Mouse (Mus musculus) left cerebral cortex, adult 2 months (tissue): Measurements from ENCODE around the gene Hif3a. TPM values are rescaled to one million over a fixed set of nuclear protein-coding genes. Genes with fewer than 3 reads are reported as not detected.
A peak's percentile ranks its signal among the peaks of the same experiment; 100 is the strongest.

ENCODE experiments used
- DNase-seq, 2 experiments: peaks; one replicate each; pipeline ENCODE4 v3.0.0; 2021 to 2022; ENCODE audit warnings: low spot score in 2 of 2, mixed read lengths in 1 of 2; ENCODE audit errors: extremely low spot score in 1 of 2
- H3K27ac ChIP-seq: fragments of 200-600 bp; 2 replicates; pipeline ENCODE4 v1.8.1; 2022
- H3K4me3 ChIP-seq: fragments of 200-600 bp; 2 replicates; pipeline ENCODE4 v1.8.1; 2022
- CTCF ChIP-seq: fragments of 200-600 bp; IDR thresholded peaks from 2 replicates; pipeline ENCODE4 v1.8.1; 2022; ENCODE audit warnings: antibody characterized with exemption, mild to moderate bottlenecking, moderate library complexity
- intact Hi-C: fragments of 180-260 bp; cut with DNase I; formaldehyde crosslinking; loops from one replicate; pipeline ENCODE4 v1.15.1; 2025
- total RNA-seq, 2 experiments: library from RNA; stranded (reverse); gene quantifications; 2 replicates each; pipeline ENCODE4 v1.2.3; 2021

Gene Hif3a
- total RNA-seq, 2 experiments from 2014 or later, result 12.1 to 12.8 TPM

DNA sequence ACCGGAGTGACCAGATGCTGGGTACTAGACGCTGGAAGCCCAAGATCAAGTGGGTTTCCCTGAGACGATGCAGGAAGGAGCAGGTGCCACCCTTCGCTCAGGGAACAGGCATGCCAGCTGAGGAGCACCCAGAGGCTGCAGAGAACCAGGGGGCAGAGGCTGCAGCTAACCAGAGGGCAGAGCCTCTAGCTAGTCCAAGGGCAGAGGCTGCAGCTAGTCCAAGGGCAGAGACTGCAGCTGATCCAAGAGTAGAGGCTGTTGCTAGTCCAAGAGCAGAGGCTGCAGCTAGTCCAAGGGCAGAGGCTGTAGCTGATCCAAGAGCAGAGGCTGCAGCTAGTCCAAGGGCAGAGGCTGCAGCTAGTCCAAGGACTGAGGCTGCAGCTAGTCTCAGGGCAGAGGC lies 66.9 kb downstream of the Hif3a start:
- intact Hi-C loops, result no loop called here
- no peak overlapping the region for H3K4me3 ChIP-seq
- DNase-seq, result no peak
- no peak for TF ChIP-seq CTCF
- H3K27ac ChIP-seq, result no peak overlapping the region

DNA sequence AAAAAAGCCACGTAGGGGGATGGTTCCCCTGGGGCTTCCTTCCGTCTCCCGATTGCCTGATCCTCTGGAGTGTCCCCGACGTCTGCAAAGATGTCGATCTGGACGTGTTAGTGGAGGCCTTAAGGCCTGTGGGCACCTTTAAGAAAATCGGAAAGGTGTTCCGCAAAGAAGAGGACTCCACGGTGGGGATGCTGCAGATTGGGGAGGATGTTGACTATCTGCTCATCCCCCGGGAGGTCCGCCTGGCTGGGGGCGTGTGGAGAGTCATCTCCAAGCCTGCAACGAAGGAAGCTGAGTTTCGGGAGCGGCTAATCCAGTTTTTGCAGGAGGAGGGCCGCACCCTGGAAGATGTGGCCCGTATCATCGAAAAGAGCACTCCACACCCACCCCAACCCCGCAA lies 67.8 kb downstream of the Hif3a start:
- peak overlapping the region; percentile 41 for H3K4me3 ChIP-seq
- intact Hi-C loops, result no loop called here
- DNase-seq, result no peak
- H3K27ac ChIP-seq, result no peak overlapping the region
- TF ChIP-seq CTCF, result no peak

DNA sequence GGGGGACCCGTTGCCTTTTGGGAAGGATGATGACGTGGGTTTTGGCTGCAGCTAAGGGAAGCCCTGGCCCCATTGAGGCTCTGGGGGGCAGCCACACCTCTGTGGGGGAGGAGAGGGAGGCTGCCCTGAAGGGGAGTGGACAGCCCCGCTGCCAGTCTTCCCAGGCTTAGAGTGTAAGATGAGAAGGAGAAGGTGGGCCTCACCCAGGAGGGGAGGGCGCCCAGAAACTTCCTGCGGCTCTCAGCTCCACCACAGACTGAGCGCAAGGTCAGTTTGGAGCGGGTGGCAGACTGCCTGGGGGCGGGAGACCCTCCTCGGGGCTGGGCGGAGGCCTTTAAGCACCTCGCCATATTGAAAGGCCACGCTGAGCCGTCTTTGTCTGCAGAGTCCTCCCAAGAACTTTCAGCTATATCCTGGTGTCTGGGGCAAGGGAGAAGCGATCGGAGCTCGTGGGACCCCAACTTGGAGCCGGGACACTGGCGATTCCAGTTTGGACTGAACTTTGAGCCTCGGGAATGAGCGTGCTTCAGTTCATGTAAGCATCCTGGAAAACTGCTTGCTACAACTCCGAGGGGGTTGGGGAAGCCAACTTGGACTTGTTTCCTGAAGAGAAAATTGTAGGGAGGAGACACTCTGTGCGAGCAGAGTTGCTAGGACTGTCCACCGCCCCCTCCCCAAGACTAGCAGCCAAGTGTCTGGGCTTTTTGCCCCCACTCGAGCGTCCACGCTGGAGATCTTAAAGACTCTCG lies 68.4 kb downstream of the Hif3a start:
- intact Hi-C loops, result no loop called here
- DNase-seq, result no peak

DNA sequence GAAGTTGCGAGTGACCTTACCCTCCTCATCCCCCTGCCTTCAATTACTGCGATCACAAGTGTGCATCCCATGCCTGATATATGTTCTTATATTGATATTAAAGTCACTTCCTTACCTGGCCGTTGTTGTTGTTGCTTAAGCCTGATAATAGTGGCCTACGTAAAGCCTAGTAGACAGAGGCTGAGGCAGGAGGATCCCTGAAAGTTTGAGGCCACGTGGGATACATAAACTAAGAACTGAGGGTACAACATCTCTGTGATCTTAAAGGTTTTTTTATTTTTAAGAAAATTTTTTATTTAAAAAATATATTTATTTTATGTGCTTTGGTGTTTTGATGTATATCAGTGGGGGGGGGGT lies 69.8 kb downstream of the Hif3a start, which contains the start of gene Ccdc8:
TSS of gene Ccdc8 (plus strand) at position 258 of the 357 bp plus-strand sequence.
- intact Hi-C loops, result no loop called here
- Histone ChIP-seq H3K4me3 (peak within 1 kb of the TSS; percentile 41), H3K27ac (no peak within 1 kb of the TSS)
- TF ChIP-seq CTCF, result no peak
- no peak for DNase-seq

More for the DNA sequence above, 68.4 kb downstream of the Hif3a start:
- peak overlapping the region; percentile 41 for H3K4me3 ChIP-seq
- TF ChIP-seq CTCF, result no peak
- H3K27ac ChIP-seq, result no peak overlapping the region

DNA sequence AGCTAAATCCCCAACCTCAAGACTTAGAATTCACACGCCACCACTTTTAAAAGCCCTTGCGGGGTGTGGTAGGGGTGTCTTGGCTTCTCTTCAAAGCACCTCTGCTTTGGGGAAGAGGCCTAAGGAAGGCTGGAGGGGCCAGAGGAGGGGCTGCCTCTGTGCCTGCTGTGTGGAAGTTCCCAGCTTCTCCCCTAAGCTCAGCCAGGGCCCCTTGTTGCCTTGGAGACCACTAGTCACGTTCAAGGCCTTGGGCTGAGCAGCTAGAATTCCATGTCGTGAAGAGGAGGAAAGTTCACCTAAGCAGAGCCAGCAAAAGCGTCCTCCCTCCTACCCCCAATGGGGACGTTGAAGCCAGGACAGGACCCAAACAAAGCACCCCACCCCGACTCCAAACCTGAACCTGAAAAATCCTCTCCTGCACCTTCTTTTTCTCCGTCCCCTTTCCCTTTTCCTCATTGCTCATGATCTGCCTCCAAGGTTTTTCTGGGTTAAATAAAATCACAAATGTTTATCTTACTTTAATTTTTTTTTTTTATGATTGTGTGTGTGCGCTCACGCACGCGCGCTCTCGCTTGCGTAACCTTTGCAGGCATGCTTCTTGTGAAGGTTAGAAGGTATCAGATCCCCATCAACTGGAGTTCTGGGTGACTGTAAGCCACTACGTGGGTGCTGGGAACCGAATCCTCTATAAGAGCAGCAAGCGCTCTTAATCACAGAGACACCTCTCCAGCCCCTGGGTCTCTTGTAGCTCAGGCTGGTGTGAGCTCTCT lies 70.4 kb downstream of the Hif3a start:
- H3K4me3 ChIP-seq, result no peak overlapping the region
- no peak for DNase-seq
- no peak for TF ChIP-seq CTCF
- intact Hi-C loops, result no loop called here
- no peak overlapping the region for H3K27ac ChIP-seq

DNA sequence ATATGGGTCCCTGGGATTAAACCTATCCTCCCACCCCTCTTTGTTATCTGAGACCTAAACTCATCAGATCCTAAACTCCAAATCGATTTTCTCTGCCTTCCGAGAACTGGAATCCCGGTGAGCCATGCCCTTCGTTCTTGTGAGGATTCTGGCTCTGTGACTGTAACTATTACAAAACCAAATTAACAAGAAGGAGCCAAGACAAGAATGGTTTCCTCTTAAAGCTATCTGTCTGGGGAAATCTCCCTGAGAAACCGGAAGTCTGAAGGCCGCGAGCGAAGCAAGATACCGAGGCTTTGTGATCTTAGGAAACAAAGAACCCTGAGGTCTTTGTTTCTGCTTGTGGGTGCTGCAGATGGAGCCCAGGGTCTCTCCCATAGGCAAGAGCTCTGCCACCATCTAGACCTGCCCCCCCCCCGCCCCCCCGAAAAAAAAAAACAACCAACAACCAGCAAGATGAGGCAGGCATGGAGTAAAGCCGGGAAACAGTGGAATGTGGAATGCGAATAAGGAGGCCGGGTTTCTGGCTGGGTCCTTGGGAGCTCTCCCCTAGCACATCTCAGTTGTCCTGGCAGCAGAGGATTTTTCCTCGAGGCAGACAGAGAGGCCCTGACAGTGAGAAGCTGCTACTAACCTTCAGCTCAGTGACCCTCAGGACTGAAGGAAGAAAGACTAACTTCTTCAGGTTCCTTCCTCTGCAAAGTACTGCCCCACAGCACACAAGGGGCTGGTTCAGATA lies 72.1 kb downstream of the Hif3a start:
- DNase-seq, result no peak
- intact Hi-C loops, result no loop called here
- TF ChIP-seq CTCF, result no peak
- H3K27ac ChIP-seq, result no peak overlapping the region
- no peak overlapping the region for H3K4me3 ChIP-seq

DNA sequence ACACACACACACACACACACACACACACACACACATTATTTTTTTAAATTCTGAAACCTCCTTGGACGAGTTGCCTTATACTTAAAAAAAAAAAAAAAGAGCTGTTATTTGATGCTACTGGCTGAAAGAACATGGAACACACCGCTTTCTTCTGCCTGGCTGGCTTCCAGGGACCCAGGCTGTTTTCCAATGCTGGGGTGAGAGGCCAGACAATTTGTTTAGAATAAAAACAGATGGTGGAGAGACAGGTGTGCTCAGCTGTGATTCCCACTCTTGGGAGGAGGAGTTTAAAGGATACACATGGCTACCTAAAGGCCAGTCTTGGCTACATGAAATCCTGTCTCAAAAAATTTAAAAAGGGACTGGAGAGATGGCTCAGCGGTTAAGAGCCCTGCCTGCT lies 73.8 kb downstream of the Hif3a start:
- Histone ChIP-seq H3K27ac (no peak overlapping the region), H3K4me3 (no peak overlapping the region)
- intact Hi-C loops, result no loop called here
- DNase-seq, result no peak
- no peak for TF ChIP-seq CTCF

DNA sequence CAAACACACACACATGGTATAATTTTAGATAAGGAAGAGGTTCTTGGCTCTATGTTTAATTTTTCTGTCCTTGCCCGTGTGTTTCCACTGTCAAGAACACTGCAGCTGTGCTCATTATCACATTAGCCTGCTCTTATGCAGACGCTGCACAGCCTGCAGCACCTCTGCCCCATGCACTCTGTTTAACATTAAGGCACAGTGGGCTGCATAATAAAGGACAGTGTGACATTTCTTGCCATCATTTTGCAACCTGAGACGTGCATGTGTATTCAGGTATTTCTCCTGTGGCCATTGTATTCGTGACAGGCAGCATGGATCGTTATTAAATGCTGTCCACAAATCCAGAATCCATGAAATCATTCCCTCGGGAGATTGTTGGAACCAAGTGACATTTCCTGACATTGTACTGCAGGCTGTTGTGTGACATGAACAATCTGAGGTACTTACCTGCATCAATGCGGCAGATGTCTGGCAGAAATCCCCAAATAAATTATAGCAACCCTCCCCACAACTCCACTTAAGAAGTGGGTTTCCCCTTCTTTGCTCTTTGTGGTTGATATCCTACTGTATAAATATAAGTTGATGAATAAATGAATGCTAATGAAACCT lies 74.6 kb downstream of the Hif3a start:
- no peak for DNase-seq
- TF ChIP-seq CTCF, result no peak
- intact Hi-C loops, result no loop called here
- peak overlapping the region; percentile 15 for H3K27ac ChIP-seq
- H3K4me3 ChIP-seq, result 0 out of 2 replicates have a peak overlapping the region, but pooled peaks have one; percentile 3

DNA sequence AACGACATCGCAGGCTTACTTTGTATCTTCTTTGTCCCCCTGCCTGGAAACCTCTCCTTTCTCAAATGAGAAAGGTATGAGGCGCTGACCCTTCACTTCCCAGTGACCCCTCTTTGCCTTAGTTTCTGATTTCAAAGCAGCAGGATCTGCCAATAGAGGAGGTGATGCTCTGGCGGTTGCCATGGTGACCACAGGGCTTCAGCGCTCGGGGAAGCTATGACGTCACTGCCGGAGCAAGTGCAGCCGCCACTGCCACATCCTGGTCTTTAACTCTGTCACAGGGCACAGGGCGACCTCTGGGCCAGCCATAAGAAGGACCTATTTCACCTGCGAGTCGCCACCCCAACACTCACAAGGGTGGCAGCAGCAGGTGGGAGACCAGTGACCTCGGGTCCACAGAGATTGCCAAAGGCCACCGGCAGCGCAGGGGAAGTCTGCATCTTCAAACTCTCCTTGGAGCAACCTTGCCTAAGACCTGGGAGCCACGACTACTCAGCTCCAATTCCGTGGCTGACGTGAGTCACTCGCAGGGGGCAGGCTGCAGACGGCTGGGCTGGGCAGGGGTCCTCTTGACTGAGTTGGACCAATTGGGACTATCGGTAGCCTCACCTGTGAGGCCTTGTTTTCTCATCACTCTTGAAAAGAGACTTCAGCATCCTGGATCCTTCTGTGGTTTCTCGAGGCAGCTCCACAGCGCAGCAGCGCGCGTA lies 79.2 kb downstream of the Hif3a start, which contains the start of gene Gm42372:
TSS of gene Gm42372 (plus strand) at position 228 of the 710 bp plus-strand sequence.
- intact Hi-C loops, result no loop called here
- no peak for TF ChIP-seq CTCF
- Histone ChIP-seq H3K27ac (peak within 1 kb of the TSS; percentile 96), H3K4me3 (peak within 1 kb of the TSS; percentile 64)
- peak; percentile 87 to 91 for DNase-seq

Other genes with a start within 250 kb of the Hif3a start
- 100 to 1,000 TPM; 287 to 321 TPM for gene Strn4, start 246.5 kb downstream of the Hif3a start, total RNA-seq
- gene Fkrp, start 245.7 kb downstream of the Hif3a start, total RNA-seq, result 10 to 100 TPM; 51.0 to 52.2 TPM
- gene Prkd2, start 219.5 kb downstream of the Hif3a start, total RNA-seq, result 10 to 100 TPM in 1 of 2 experiments, 1 to 10 TPM in 1; 6.3 to 12.0 TPM
- gene Dact3, start 187.1 kb downstream of the Hif3a start, total RNA-seq, result 100 to 1,000 TPM; 188 to 196 TPM
- 1 to 10 TPM; 1.8 to 2.7 TPM for gene Gng8, start 170.6 kb downstream of the Hif3a start, total RNA-seq
- under 1 TPM; 0.11 to 0.21 TPM for gene Ptgir, start 155.9 kb downstream of the Hif3a start, total RNA-seq
- 1,000 to 10,000 TPM; 1,732 to 1,834 TPM for gene Calm3, start 138.3 kb downstream of the Hif3a start, total RNA-seq
- gene Pnmal2, start 117.7 kb downstream of the Hif3a start, total RNA-seq, result 100 to 1,000 TPM; 304 to 311 TPM
- gene Pnmal1, start 102.7 kb downstream of the Hif3a start, total RNA-seq, result 100 to 1,000 TPM; 106 to 118 TPM
- gene Gm42372, start 79.3 kb downstream of the Hif3a start, total RNA-seq, result 10 to 100 TPM; 62.3 to 67.7 TPM
- 1 to 10 TPM; 2.2 to 2.4 TPM for gene Ccdc8, start 69.7 kb downstream of the Hif3a start, total RNA-seq
- 100 to 1,000 TPM; 163 to 168 TPM for gene Ppp5c, start 34.5 kb downstream of the Hif3a start, total RNA-seq
- 1 to 10 TPM; 3.6 to 5.6 TPM for gene Psg16, start 11.6 kb upstream of the Hif3a start, total RNA-seq
- under 1 TPM; 0.14 TPM for gene Ceacam3, start 87.9 kb upstream of the Hif3a start, total RNA-seq
- not detected for gene Psg29, start 141.1 kb upstream of the Hif3a start, total RNA-seq